Mouse (Mus musculus) bone marrow, adult 2 months (tissue): Measurements from ENCODE around the gene Gm26992. TPM values are rescaled to one million over a fixed set of nuclear protein-coding genes. Genes with fewer than 3 reads are reported as not detected.

ENCODE experiments used
- H3K27ac ChIP-seq: fragments of 200-500 bp; 2 replicates; pipeline ENCODE4 v1.5.1; 2012; ENCODE audit warnings: low read depth, mild to moderate bottlenecking, control low read depth, inconsistent platforms, low read length; ENCODE audit not compliant: control insufficient read depth, poor library complexity, insufficient read depth
- H3K4me1 ChIP-seq: fragments of 200-500 bp; 2 replicates; pipeline ENCODE4 v1.6.1; 2011; ENCODE audit warnings: low read length; ENCODE audit not compliant: control insufficient read depth, insufficient read depth
- H3K4me3 ChIP-seq: fragments of 200-500 bp; replicated peaks from 2 replicates; pipeline ENCODE3; 2011; ENCODE audit warnings: mild to moderate bottlenecking, low read depth, low read length, control low read depth; ENCODE audit not compliant: control insufficient read depth
- CTCF ChIP-seq: fragments of 200-500 bp; IDR thresholded peaks from 2 replicates; pipeline ENCODE4 v1.5.1; 2011; ENCODE audit warnings: low read length, control low read depth; ENCODE audit not compliant: control insufficient read depth, insufficient read depth
- POLR2A ChIP-seq: fragments of 200-500 bp; IDR thresholded peaks from 2 replicates; pipeline ENCODE4 v1.6.1; 2011; ENCODE audit warnings: low read depth, mild to moderate bottlenecking, control low read depth, low read length, borderline replicate concordance; ENCODE audit not compliant: control insufficient read depth
- WGBS: fragments of 180-500 bp; shearing (Covaris S2); methylation state at CpG from one replicate; pipeline ENCODE4 v1.1.7; 2018; 5-methylcytosine and 5-hydroxymethylcytosine counted together
- polyA plus RNA-seq: library from polyadenylated mRNA; stranded (reverse); fragments of >200 nt; gene quantifications from 2 replicates; pipeline ENCODE4 v1.2.4, GENCODE M21; 2011; ENCODE audit warnings: low replicate concordance; ENCODE audit not compliant: missing spikeins, insufficient read depth, insufficient read length

Gm26992 gene
- polyA plus RNA-seq, 1 experiment, result not detected

GRCm38 (mm10) chrX:103493351-103494173, 71.8 kb downstream of the Gm26992 start:
- under 1% methylated on average over 53 of the region's 55 CpGs for WGBS
- Histone ChIP-seq H3K4me3 (peak overlapping the region; percentile 74), H3K4me1 (no peaks in the 10 kb centered on the region), H3K27ac (peak overlapping the region; percentile 75)
- peak; percentile 68; the same call in 1 of the 2 replicates for TF ChIP-seq POLR2A
- no peak for TF ChIP-seq CTCF

- Histone ChIP-seq H3K4me1 (no peaks in the 10 kb centered on the region), H3K4me3 (no peak overlapping the region), H3K27ac (no peak overlapping the region)
- TF ChIP-seq POLR2A (no peak), CTCF (no peak)
- WGBS, result 88% methylated on average over 3 of the region's 3 CpGs
Observed at GRCm38 (mm10) chrX:103499374-103499773, 77.6 kb downstream of the Gm26992 start.

GRCm38 (mm10) chrX:103500137-103500536, 78.3 kb downstream of the Gm26992 start:
- Histone ChIP-seq H3K4me1 (no peaks in the 10 kb centered on the region), H3K4me3 (no peak overlapping the region), H3K27ac (no peak overlapping the region)
- 96% methylated on average over 2 of the region's 2 CpGs for WGBS
- TF ChIP-seq POLR2A (no peak), CTCF (no peak)

GRCm38 (mm10) chrX:103508218-103508617, 86.4 kb downstream of the Gm26992 start:
- no peak overlapping the region for H3K4me3 ChIP-seq
- WGBS, result 85% methylated on average over 4 of the region's 4 CpGs
- no peak for TF ChIP-seq POLR2A
- TF ChIP-seq CTCF, result no peak

GRCm38 (mm10) chrX:103509168-103510019, 87.6 kb downstream of the Gm26992 start:
- WGBS, result 83% methylated on average over 8 of the region's 8 CpGs
- Histone ChIP-seq H3K4me1 (no peaks in the 10 kb centered on the region), H3K27ac (no peak overlapping the region), H3K4me3 (no peak overlapping the region)
- TF ChIP-seq POLR2A (no peak), CTCF (no peak)

More at GRCm38 (mm10) chrX:103508218-103508617, 86.4 kb downstream of the Gm26992 start:
- Histone ChIP-seq H3K27ac (no peak overlapping the region), H3K4me1 (no peaks in the 10 kb centered on the region)

GRCm38 (mm10) chrX:103514782-103515181, 93.0 kb downstream of the Gm26992 start:
- 40% methylated on average over 4 of the region's 4 CpGs for WGBS
- Histone ChIP-seq H3K4me3 (no peak overlapping the region), H3K27ac (no peak overlapping the region), H3K4me1 (no peaks in the 10 kb centered on the region)
- TF ChIP-seq CTCF, result no peak
- TF ChIP-seq POLR2A, result no peak

- no peak overlapping the region for H3K27ac ChIP-seq
- H3K4me1 ChIP-seq, result no peaks in the 10 kb centered on the region
- 74% methylated on average over 1 of the region's 1 CpGs for WGBS
- TF ChIP-seq POLR2A (no peak), CTCF (no peak)
- no peak overlapping the region for H3K4me3 ChIP-seq
Observed at GRCm38 (mm10) chrX:103515346-103515745, 93.5 kb downstream of the Gm26992 start.

GRCm38 (mm10) chrX:103518798-103519197, 97.0 kb downstream of the Gm26992 start:
- no peak overlapping the region for H3K4me3 ChIP-seq
- no peak for TF ChIP-seq POLR2A
- TF ChIP-seq CTCF, result no peak
- no peaks in the 10 kb centered on the region for H3K4me1 ChIP-seq
- 65% methylated on average over 2 of the region's 2 CpGs for WGBS
- no peak overlapping the region for H3K27ac ChIP-seq
